8 mouse cellular contexts compared by ENCODE assay signal in the genomic region with DNA sequence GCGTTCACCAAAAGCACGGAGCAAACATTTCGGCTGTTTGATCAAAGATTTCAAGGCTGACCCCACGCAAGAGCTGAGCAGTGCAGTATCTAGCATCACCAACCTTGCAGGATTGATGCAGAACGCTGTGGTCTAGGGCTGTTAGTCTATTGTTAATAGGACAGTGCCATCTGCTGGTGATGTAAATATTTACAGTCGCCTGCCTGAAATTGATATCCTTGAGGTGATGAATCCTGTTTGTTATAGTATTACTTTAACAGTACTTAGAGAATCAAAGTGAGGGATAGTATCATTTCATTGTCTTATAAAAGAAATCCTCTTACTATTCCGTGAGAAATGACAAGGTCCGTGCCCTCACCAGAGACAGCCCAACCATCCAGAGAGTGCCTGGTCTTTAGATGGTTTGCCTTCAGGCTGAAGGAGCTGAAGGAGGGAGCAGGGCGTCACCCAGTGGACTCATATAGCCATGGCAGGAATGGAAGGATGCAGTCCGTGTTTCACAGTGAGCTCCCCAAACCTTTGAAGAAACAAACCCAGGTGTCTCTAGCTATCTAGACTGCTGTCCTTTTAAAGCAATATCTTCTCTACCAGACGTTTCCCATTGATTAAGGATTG.
DNase-seq lines count a peak whose midpoint lies in the region; ATAC-seq lines count a peak whose summit lies in the region.

No protein-coding gene starts in this region.

- no peaks in the 10 kb centered on the region for H3K4me1 ChIP-seq in forebrain, embryonic 15.5 days
- H3K4me1 ChIP-seq in hindbrain, embryonic 12.5 days, result no peaks in the 10 kb centered on the region

- no peak overlapping the region for H3K27ac ChIP-seq in forebrain, embryonic 15.5 days (replicated peaks)
- no peak overlapping the region for H3K27ac ChIP-seq in hindbrain, embryonic 12.5 days

- WGBS in forebrain, embryonic 15.5 days, result 17% methylated on average over 11 of the region's 11 CpGs
- WGBS in hindbrain, embryonic 12.5 days, result 14% methylated on average over 11 of the region's 11 CpGs

- no peak overlapping the region for H3K4me2 ChIP-seq in forebrain, embryonic 15.5 days (replicated peaks)
- no peak overlapping the region for H3K4me2 ChIP-seq in hindbrain, embryonic 12.5 days (replicated peaks)

- peak; percentile 41 for DNase-seq in MEL-GATA-1-ER (ENCODE audit: extremely low read depth, low read depth)
- DNase-seq in layer of hippocampus, adult 9-10 months (ENCODE audit: low spot score), result peak; percentile 96
- peak; percentile 74 for DNase-seq in right cerebral cortex, postnatal 14 days
- peak; percentile 15 for DNase-seq in yolk sac, embryonic 10.5 days (ENCODE audit: low spot score)

- H3K27me3 ChIP-seq in forebrain, embryonic 15.5 days, result no peaks in the 10 kb centered on the region
- no peaks in the 10 kb centered on the region for H3K27me3 ChIP-seq in hindbrain, embryonic 12.5 days

- no peak overlapping the region for H3K9ac ChIP-seq in forebrain, embryonic 15.5 days (replicated peaks)
- no peak overlapping the region for H3K9ac ChIP-seq in hindbrain, embryonic 12.5 days

- H3K36me3 ChIP-seq in forebrain, embryonic 15.5 days, result no peaks in the 10 kb centered on the region
- H3K36me3 ChIP-seq in hindbrain, embryonic 12.5 days, result no peaks in the 10 kb centered on the region

- H3K4me3 ChIP-seq in forebrain, embryonic 15.5 days, result no peak overlapping the region
- no peak overlapping the region for H3K4me3 ChIP-seq in hindbrain, embryonic 12.5 days

- no peaks in the 10 kb centered on the region for H3K9me3 ChIP-seq in forebrain, embryonic 15.5 days
- no peaks in the 10 kb centered on the region for H3K9me3 ChIP-seq in hindbrain, embryonic 12.5 days (replicated peaks)

- peak; percentile 83 for ATAC-seq in cerebellum, adult (ENCODE audit: insufficient number of reproducible peaks, low FRiP score, low TSS enrichment)
- peak; percentile 98 for ATAC-seq in forebrain, embryonic 15.5 days (replicated peaks)
- peak; percentile 92 for ATAC-seq in hindbrain, embryonic 12.5 days (ENCODE audit: low FRiP score)
- peak; percentile 68 for ATAC-seq in megakaryocyte, adult 5-6 weeks (ENCODE audit: poor library complexity, severe bottlenecking)

Comparison
In these comparisons a context has a peak if more than half of its experiments do, and no peak if none do; other contexts are left out.
1. DNase-seq: peak in every context shown above with its lines; median percentile 96 in layer of hippocampus, adult 9-10 months; 74 in right cerebral cortex, postnatal 14 days; 41 in MEL-GATA-1-ER; 15 in yolk sac, embryonic 10.5 days.